Mouse (Mus musculus) large intestine, adult 2 months (tissue): ENCODE data around the gene Hddc2. TPM values are rescaled to one million over a fixed set of nuclear protein-coding genes. Genes with fewer than 3 reads are reported as not detected.
"Not testable (repeated sequence)": the region's sequence is repeated elsewhere in the genome, so short reads cannot be mapped to it uniquely, and the experiment has no call there.

Experiments used
- DNase-seq: peaks from one replicate; pipeline ENCODE4 v3.0.0-alpha.2; 2012; ENCODE audit warnings: low read depth, low spot score
- WGBS: fragments of 180-500 bp; shearing (Covaris S2); methylation state at CpG from one replicate; pipeline ENCODE4 v1.1.7; 2018; 5-methylcytosine and 5-hydroxymethylcytosine counted together
- polyA plus RNA-seq: library from polyadenylated mRNA; depleted of rRNA; stranded (reverse); fragments of >200 nt; gene quantifications from 2 replicates; pipeline ENCODE4 v1.2.3, GENCODE M21; 2012; rRNA removed

The Hddc2 gene
- polyA plus RNA-seq, 1 experiment: 8.6 TPM

GRCm38 (mm10) chr10:31351056-31351455 lies 37.9 kb downstream of the Hddc2 start:
- DNase-seq: no peak
- WGBS: 88% methylated on average over 2 of the region's 2 CpGs

DNA sequence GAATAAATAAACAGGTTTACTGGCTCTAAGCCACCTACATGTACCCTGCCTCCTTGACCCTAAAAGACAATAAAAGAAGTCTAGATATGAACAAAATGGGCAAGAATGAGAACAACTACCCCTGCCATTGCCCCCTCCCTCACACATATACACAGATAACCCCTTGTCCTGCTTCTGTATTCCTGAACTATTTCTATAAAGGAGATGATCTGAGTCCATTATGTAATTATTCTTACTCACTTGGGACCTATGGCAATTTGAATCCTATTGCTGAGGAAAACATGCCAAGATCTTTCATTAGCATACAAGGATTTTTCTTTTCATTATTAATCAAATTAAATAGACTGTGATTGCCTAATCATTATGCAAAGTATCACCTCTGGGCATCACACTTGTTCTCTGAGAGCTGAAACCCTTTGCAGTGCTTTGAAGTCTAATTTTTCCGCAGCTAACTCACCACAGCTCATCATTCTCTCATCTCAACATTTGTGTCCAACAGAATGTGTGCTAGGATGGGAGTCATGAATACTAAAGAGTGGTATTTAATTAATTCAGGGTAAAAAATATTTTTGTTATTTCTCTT lies 39.8 kb downstream of the Hddc2 start:
- DNase-seq: no peak
- WGBS: 98% methylated on average over 1 of the region's 1 CpGs

GRCm38 (mm10) chr10:31354141-31354540 lies 41.0 kb downstream of the Hddc2 start:
- 43% methylated on average over 2 of the region's 2 CpGs for WGBS
- no peak for DNase-seq

DNA sequence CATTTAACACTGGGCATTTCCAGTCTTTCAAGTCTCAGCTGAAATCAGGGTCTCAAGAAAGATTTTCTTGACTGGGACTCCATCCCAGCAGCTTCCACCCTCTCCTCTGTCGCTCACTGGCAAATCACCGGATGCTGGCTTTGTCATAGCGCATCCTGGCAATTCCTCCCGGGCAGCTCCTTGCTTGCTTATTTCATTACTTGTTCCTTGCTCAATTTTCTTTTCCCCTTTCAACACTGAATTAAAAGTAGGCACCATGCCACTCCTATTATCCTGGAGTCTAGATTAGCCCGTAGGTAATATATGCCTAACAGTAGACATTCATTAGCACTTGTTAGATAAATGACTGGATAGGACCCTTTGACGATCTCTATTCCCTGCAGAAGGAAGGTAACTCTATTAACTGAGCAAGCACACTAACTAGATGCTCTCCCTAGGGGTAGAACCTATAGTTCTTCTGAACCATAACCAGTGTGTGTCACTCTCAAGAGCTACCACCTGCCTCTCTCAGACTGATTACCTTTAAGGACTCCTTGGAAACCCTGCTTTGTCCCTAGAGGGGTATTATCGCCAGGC lies 41.8 kb downstream of the Hddc2 start:
- WGBS: 80% methylated on average over 7 of the region's 7 CpGs
- DNase-seq: no peak

GRCm38 (mm10) chr10:31359749-31360148 lies 46.6 kb downstream of the Hddc2 start:
- 79% methylated on average over 4 of the region's 4 CpGs for WGBS
- no peak for DNase-seq

- WGBS: 16% methylated on average over 4 of the region's 5 CpGs
Observed at GRCm38 (mm10) chr10:31370200-31370599, 57.0 kb downstream of the Hddc2 start.

More at GRCm38 (mm10) chr10:31370200-31370599, 57.0 kb downstream of the Hddc2 start:
- not testable (repeated sequence) for DNase-seq

Other genes with a start within 250 kb of the Hddc2 start
- 1.9 and 2.2 TPM in 2 replicates for gene Tpd52l1, start 132.6 kb downstream of the Hddc2 start, polyA plus RNA-seq